Mouse (Mus musculus): Measurements from ENCODE around the gene Ptpn3. TPM values are rescaled to one million over a fixed set of nuclear protein-coding genes. Genes with fewer than 3 reads are reported as not detected.
"Not testable (repeated sequence)": the region's sequence is repeated elsewhere in the genome, so short reads cannot be mapped to it uniquely, and the experiment has no call there.

The Ptpn3 gene
- total RNA-seq, 2 experiments from 2014 or later = 12.2 to 24.8 TPM

- peak; percentile 71 to 73 for DNase-seq (ENCODE audit: low spot score in 2 of 2)
These were observed 1.8 kb downstream of the Ptpn3 start for GRCm38 (mm10) chr4:57299701-57300468.

GRCm38 (mm10) chr4:57299308-57299700, 2.3 kb downstream of the Ptpn3 start:
- DNase-seq (ENCODE audit: low spot score in 2 of 2) = no peak

GRCm38 (mm10) chr4:57298181-57298580, 3.5 kb downstream of the Ptpn3 start:
- no peak for DNase-seq (ENCODE audit: low spot score in 2 of 2)

DNA sequence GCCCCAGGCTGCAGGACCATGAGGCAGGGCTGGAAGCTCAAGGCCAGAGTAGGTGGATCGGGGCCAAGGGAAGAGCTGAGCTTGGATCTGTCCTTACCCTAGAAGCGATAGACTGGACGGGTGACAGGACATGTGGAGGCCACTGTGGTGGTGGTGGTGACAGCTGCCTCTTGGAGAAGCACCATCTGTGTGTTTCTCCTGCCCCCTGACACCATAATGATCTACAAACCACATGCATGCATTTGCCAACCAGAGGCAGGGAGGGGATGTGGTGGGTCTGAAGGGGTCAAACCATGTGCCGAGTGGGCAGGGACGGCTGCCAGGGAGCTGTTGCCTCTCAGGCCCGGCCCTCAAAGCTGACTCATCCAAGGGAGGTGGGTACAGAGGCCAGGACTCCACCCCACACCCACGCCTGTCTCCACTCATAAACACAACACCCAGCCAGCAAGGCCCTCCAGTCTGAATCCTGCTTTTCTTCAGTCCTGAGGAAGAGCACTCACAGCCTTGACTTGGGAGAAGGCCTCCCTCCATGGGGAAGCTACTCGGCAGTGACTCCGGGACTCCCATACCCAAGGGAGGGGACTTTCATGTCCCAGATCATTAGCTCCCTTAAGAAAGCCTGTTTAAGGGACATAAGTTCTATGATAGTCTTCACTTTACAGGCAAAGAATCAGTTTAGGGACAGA, 6.5 kb downstream of the Ptpn3 start:
- peak; percentile 71 to 84 for DNase-seq (ENCODE audit: low spot score in 2 of 2)

DNA sequence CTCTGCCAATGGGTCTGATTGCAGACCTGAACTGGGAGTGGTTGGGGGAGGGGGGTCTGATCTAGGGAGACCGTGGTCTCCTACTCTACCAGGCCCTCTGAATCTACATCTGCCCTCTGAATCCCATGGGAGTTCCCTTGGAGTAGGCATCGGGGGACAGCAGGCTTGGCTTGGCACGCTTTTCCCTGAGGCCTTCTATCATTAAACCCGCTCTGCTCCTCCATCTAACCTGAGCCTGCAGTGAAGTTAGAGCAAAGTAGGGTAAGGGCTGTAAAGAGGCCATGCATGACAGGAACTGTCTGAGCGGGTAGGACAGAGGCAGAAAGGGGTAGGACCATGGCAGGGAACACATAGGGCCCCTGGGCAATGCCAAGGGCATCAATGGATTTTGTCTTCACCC, 9.0 kb downstream of the Ptpn3 start:
- no peak for DNase-seq (ENCODE audit: low spot score in 2 of 2)

- DNase-seq (ENCODE audit: low spot score in 2 of 2) = no peak
These were observed 11.6 kb downstream of the Ptpn3 start for GRCm38 (mm10) chr4:57290049-57290448.

DNA sequence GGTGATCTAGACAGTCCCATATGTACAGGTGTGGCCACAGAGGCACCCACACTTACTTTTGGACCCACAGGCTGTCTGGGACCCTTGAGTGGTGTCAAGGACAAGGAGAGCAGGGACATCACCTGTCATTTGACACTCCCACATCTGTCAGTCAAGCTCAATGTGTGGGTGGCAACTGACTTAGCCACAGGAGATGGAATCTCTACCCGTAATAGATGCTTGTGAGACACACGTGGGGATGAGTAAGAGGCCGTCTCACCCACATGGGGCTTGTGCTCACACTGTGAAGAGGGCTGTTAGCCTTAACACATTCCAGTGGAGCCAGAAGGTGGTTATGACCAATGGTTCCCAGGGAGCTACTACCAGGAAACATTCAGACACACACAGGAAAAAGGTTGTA, 13.8 kb downstream of the Ptpn3 start:
- no peak for DNase-seq (ENCODE audit: low spot score in 2 of 2)

DNA sequence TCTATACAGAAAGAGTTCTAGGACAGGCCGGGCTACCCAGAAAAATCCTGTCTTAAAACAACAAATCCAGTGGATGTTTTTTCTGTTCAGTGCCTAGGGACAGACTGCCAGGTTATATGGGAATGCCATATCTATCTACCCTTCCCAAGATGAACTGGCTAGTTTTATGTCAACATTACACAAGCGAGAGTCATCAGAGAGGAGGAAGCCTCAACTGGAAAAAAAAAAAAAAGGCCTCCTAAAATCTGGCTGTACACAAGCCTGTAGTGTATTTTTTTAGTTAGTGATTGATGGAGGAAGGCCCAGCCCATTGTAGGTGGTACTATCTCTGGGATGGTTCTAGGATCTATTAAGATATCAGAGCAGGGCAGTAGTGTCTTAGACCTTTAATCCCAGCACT, 16.4 kb downstream of the Ptpn3 start:
- DNase-seq (ENCODE audit: low spot score in 2 of 2) = no peak

DNA sequence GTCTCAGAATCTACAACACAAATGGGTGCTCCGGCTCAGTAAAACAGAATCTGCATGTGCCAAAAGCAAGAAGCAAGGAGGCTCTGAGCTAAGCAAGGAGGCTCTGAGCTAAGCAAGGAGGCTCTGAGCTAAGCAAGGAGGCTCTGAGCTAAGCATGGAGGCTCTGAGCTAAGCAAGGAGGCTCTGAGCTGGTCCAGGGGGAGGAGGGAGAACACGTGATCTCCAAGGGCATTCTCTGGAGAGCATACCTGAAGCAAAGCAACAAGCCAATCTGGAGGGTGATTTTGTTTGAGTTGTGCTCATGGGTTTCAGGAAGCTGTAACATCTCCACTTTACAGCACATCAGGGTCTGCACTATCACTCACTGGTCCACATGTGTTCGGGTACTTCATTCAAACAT, 18.4 kb downstream of the Ptpn3 start:
- DNase-seq (ENCODE audit: low spot score in 2 of 2) = no peak

DNA sequence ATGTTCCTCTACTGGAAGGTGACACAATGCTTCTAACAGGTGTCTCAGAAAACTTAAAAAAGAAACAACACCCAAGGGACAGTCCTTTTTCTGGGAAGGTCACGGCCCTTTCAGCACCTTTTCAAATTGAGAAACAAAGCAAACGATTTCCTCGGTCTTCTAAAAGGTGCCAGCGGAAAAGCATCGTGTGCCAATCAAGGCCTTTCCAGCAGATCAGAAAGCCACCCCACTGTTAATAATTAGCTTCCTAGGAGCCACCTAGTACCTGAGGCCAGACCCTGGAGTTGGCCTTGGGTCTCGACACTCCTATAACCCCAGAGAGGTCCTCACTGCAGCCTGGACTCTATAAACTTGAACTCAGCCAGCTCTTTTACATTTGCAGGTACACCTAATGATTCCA, 19.0 kb downstream of the Ptpn3 start:
- DNase-seq (ENCODE audit: low spot score in 2 of 2) = no peak

GRCm38 (mm10) chr4:57282179-57282578, 19.5 kb downstream of the Ptpn3 start:
- DNase-seq (ENCODE audit: low spot score in 2 of 2) = no peak

DNA sequence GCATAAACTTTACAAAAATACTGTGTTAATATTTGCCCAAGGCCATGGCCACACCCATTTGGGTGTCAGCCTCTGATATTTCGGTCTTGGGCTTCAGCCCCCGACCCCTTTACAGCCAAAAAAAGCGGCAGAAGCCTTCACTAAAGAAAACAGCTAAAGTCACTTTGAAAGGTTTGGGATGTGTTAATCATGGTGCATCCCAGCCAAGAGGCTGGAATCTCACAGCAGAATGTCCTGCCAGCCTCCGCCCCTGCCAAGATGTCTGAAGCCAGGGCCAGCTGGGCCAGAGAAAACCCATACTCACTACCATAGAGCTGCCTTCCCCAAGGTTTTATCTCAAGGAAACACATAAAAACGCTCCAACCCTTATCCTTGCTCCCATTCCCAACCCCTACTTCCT, 20.7 kb downstream of the Ptpn3 start:
- DNase-seq (ENCODE audit: low spot score in 2 of 2) = no peak

GRCm38 (mm10) chr4:57279229-57279628, 22.4 kb downstream of the Ptpn3 start:
- DNase-seq (ENCODE audit: low spot score in 2 of 2) = no peak

DNA sequence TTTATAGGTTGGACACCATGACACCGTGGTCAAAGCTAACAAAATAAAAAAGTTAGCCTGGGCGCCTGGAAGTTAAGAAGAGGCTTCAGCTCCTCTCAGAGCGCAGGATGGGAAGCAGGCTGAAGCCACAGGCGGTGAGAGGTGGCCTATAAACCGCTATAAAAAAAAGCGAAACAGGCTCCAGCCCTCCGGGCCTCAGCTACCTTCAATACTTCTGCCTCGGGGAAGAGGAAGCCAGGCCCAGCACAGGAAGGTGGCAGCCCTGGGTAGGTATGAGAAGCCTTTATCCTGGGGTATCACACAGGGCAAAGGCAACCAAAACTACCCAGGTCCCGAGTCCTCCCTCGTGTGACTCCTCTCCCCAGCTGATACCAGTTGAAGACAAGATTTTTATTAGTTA, 22.8 kb downstream of the Ptpn3 start:
- DNase-seq (ENCODE audit: low spot score in 2 of 2) = no peak

- DNase-seq (ENCODE audit: low spot score in 2 of 2) = no peak
These were observed 24.0 kb downstream of the Ptpn3 start for GRCm38 (mm10) chr4:57277671-57278070.

DNA sequence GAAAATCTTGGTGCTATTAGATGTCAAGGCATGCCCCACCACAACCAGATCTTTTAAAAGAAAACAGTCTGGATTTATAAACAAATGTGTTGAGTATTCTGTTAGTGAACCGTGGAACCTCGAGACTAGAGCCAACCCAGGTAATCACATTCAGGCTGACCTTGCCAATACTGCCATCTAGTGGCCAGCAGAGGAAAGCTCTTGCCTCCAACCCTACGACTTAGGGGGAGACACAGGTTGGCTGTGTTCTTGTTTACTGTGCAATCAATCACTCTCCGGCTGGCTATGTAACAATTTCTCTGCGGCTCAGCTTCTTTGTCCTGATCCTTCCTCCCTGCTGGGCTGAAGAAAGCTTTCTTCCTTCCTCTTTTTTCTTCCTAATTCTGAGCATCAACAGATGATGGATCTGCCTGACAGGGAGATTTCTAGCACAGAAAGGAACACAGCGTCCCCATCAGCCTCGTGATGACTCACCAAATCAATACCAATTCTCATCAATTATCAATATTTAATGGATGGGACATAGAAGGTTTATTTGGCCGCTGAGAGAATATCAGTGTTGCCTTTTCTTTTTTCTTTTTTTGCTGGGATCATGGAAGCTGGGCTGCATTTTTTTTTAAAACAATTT, 26.4 kb downstream of the Ptpn3 start:
- peak in 1 of 2 experiments; percentile 66 for DNase-seq (ENCODE audit: low spot score in 2 of 2)

- DNase-seq (ENCODE audit: low spot score in 2 of 2) = no peak
These were observed 27.8 kb downstream of the Ptpn3 start for GRCm38 (mm10) chr4:57273532-57274502.

- no peak for DNase-seq (ENCODE audit: low spot score in 2 of 2)
These were observed 30.6 kb downstream of the Ptpn3 start for GRCm38 (mm10) chr4:57270991-57271390.

DNA sequence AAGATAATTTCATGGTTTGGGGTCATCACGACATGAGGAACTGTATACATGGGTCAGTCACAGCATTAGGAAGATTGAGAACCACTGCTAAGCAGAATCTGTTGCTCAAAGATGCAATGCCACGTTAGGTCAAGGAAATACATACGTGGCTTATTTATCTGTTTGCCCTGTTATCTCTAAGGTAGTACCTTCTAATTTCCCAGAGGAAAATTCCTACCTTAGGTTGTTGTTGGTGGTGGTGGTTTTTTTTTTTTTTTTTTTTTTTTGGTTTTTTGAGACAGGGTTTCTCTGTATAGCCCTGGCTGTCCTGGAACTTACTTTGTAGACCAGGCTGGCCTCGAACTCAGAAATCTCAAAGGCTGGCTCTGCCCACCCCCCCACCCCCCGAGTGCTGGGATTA, 31.1 kb downstream of the Ptpn3 start:
- DNase-seq (ENCODE audit: low spot score in 2 of 2) = not testable (repeated sequence)

DNA sequence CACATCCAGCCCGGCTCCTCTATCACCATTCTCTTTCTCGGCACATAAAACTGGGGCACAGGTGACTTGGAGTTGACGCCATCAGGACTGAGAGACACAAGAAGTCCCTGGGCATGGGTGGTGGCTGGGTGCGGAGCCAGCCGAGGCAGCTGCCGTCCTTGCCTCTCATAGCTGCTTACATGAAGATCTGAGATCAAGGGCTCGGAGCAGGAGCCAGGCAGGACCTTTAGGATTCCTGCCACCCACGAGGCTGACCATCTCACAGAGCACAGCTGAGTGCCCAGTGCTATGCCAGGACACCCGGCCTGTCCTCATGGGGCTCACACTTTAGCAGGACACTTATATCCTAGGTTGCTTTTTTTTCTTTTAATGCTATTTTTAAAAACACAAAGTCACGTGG, 32.3 kb downstream of the Ptpn3 start:
- no peak for DNase-seq (ENCODE audit: low spot score in 2 of 2)

GRCm38 (mm10) chr4:57268330-57268729, 33.3 kb downstream of the Ptpn3 start:
- no peak for DNase-seq (ENCODE audit: low spot score in 2 of 2)
